Mouse (Mus musculus): ENCODE measurements around the gene Slc15a1. TPM values are rescaled to one million over a fixed set of nuclear protein-coding genes. Genes with fewer than 3 reads are reported as not detected.

Slc15a1 gene
- polyA plus RNA-seq, 1 experiment: 0.04 TPM

GRCm38 (mm10) chr14:121453130-121453529, 51.9 kb downstream of the Slc15a1 start:
- no peak for DNase-seq (ENCODE audit: extremely low spot score in 1 of 2, low spot score in 1 of 2)

- no peak for DNase-seq (ENCODE audit: extremely low spot score in 1 of 2, low spot score in 1 of 2)
These were observed 52.8 kb downstream of the Slc15a1 start for GRCm38 (mm10) chr14:121452227-121452626.

- DNase-seq (ENCODE audit: extremely low spot score in 1 of 2, low spot score in 1 of 2): no peak
These were observed 53.5 kb downstream of the Slc15a1 start for GRCm38 (mm10) chr14:121451424-121452029.

GRCm38 (mm10) chr14:121450504-121451423, 54.3 kb downstream of the Slc15a1 start:
- peak; percentile 21 to 70 for DNase-seq (ENCODE audit: extremely low spot score in 1 of 2, low spot score in 1 of 2)

GRCm38 (mm10) chr14:121446951-121447350, 58.1 kb downstream of the Slc15a1 start:
- DNase-seq (ENCODE audit: extremely low spot score in 1 of 2, low spot score in 1 of 2): no peak

GRCm38 (mm10) chr14:121445194-121445593, 59.9 kb downstream of the Slc15a1 start:
- DNase-seq (ENCODE audit: extremely low spot score in 1 of 2, low spot score in 1 of 2): peak in 1 of 2 experiments; percentile 55

- no peak for DNase-seq (ENCODE audit: extremely low spot score in 1 of 2, low spot score in 1 of 2)
These were observed 64.2 kb downstream of the Slc15a1 start for GRCm38 (mm10) chr14:121440807-121441206.

GRCm38 (mm10) chr14:121437026-121437425, 68.0 kb downstream of the Slc15a1 start:
- DNase-seq (ENCODE audit: extremely low spot score in 1 of 2, low spot score in 1 of 2): no peak

- no peak for DNase-seq (ENCODE audit: extremely low spot score in 1 of 2, low spot score in 1 of 2)
These were observed 68.6 kb downstream of the Slc15a1 start for GRCm38 (mm10) chr14:121436455-121436854.

GRCm38 (mm10) chr14:121435794-121436193, 69.3 kb downstream of the Slc15a1 start:
- peak in 1 of 2 experiments; percentile 38 for DNase-seq (ENCODE audit: extremely low spot score in 1 of 2, low spot score in 1 of 2)

GRCm38 (mm10) chr14:121431261-121431660, 73.8 kb downstream of the Slc15a1 start:
- DNase-seq (ENCODE audit: extremely low spot score in 1 of 2, low spot score in 1 of 2): no peak

GRCm38 (mm10) chr14:121429854-121430535, 75.1 kb downstream of the Slc15a1 start:
- no peak for DNase-seq (ENCODE audit: extremely low spot score in 1 of 2, low spot score in 1 of 2)

GRCm38 (mm10) chr14:121428148-121428547, 76.9 kb downstream of the Slc15a1 start:
- no peak for DNase-seq (ENCODE audit: extremely low spot score in 1 of 2, low spot score in 1 of 2)

- no peak for DNase-seq (ENCODE audit: extremely low spot score in 1 of 2, low spot score in 1 of 2)
These were observed 78.3 kb downstream of the Slc15a1 start for GRCm38 (mm10) chr14:121426743-121427142.

GRCm38 (mm10) chr14:121425004-121425793, 79.9 kb downstream of the Slc15a1 start:
- no peak for DNase-seq (ENCODE audit: extremely low spot score in 1 of 2, low spot score in 1 of 2)

GRCm38 (mm10) chr14:121423341-121423751, 81.7 kb downstream of the Slc15a1 start:
- no peak for DNase-seq (ENCODE audit: extremely low spot score in 1 of 2, low spot score in 1 of 2)

- DNase-seq (ENCODE audit: extremely low spot score in 1 of 2, low spot score in 1 of 2): no peak
These were observed 82.2 kb downstream of the Slc15a1 start for GRCm38 (mm10) chr14:121422664-121423340.

- no peak for DNase-seq (ENCODE audit: extremely low spot score in 1 of 2, low spot score in 1 of 2)
These were observed 83.1 kb downstream of the Slc15a1 start for GRCm38 (mm10) chr14:121422000-121422399.

- DNase-seq (ENCODE audit: extremely low spot score in 1 of 2, low spot score in 1 of 2): peak in 1 of 2 experiments; percentile 11
These were observed 87.5 kb downstream of the Slc15a1 start for GRCm38 (mm10) chr14:121417594-121417993.
